Mouse (Mus musculus): Measurements from ENCODE around the gene Pih1d2.

GRCm38 (mm10) chr9:50567881-50568280 lies 49.2 kb upstream of the Pih1d2 start:
- no peak for TF ChIP-seq CTCF (IDR thresholded peaks at IDR 0.05)
- no peak for TF ChIP-seq EP300 (IDR thresholded peaks at IDR 0.05)

Measured in lung, postnatal 0 days (tissue).